Mouse (Mus musculus): ENCODE data around the gene Vmn1r221.
"Not testable (repeated sequence)": the region's sequence is repeated elsewhere in the genome, so short reads cannot be mapped to it uniquely, and the experiment has no call there.

Vmn1r221 gene

DNA sequence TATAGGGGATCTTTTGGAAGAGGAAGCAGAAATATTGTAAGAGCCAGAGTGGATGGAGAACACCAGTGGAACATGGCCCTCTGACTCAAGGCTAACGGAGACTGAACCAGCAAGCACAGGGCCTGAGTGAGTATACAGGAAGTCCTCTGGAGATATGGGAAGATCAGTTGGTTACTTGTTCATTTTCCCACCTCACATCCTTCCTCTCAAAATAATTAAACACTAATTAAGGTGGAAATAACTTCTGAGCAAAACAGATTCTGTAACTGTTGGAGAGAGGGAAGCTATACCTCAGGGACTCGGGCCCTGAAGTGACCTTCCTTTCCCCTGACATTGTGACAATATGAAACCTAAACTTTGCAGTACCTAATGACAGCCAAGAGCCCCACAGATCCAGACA is at the start of gene Vmn1r221:
Vmn1r221 (plus strand) TSS at position 301 of the 400 bp plus-strand sequence.
- DNase-seq: not testable (repeated sequence)

DNA sequence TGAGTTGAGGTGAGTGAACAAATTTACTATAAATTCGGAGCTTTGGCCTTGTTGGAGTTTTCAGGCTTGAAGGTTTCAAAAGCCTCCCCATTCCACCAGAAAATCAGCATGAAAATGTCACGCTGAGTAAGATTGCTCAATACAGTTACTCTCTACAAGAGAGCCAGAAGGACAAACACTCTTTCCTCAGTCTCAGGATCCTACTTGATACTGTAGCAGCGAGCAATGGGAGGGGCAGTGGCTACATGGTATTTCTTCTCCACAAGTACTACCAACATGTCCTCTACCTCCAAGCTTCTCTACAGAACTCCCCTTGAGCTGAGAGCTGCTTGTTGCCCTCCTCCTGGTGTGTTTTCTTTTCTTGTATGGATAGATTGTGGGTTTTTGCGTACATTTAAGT is 47.5 kb upstream of the Vmn1r221 start:
- not testable (repeated sequence) for DNase-seq

DNA sequence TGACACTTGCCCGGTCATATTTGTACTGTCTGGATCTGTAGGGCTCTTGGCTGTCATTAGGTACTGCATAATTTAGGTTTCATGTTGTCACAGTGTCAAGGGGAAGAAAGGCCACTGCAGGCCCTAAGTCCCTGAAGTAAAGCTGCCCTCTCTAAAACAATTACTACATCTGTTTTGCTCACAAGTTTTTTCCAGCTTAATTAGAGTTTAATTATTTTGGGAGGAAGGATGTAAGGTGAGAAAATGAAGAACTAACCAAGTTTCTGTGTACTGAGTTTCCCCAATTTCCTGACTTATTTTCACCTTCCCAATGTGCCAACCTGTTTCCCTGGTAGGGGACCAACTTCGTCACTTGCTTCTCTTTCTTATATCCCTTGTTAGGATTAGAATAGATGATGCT is 26.1 kb upstream of the Vmn1r221 start, which contains the start of gene Vmn1r220:
Vmn1r220 (minus strand) TSS at position 101 of the 400 bp plus-strand sequence.
- no peak for DNase-seq

DNA sequence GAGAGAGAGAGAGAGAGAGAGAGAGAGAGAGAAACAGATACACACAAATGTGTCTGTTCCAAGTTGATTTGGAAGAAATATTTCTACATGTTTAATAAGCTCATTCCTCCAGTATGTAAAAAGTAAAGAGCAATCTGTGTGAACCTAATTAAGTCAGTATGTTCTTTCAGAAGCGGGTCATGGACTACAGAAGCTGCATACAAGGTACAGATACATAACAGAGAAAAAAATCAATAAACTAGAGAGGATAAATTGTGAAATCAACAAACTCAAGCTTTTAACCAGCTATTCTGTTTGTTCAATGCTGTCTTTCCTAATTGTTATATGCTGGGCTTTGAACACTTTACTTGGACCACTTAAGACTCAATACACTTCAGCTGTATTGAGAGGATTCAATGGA is 10.0 kb upstream of the Vmn1r221 start:
- not testable (repeated sequence) for DNase-seq

DNA sequence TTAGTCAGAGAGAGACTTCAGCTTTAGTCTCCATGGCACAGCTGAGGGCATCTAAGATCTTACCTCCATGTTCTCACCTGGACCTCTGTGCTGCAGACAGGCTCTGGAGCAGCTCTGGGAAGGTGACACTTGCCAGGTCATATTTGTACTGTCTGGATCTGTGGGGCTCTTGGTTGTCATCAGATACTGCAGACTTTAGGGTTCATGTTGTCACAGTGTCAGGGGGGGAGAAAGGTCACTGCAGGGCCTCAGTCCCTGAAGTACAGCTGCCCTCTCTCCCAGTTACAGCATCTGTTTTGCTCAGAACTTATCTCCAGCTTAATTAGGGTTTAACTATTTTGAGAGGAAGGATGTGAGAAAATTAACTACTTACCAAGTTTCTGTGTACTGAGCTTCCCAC is 21.9 kb downstream of the Vmn1r221 start, which contains the start of gene Vmn1r222:
Vmn1r222 (minus strand) TSS at position 101 of the 400 bp plus-strand sequence.
- DNase-seq: not testable (repeated sequence)

DNA sequence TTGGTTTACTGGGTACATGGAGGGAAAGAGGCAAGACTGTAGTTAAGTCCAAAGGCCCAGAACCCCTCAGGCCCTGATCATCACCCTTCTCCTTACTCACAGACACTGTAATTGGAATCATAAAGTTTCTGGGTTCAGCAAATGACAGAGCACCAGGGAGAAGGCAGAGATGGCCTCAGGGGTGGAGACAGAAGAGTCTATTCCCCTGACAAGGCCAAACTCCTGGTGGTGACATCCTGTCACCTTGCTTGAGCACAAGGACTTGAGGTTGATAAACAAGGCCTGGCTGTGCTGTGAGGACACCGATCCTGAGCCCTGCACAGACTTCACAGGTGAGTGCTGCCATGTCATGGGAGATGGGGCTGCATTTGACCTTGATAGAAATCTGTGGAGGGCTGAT is 32.9 kb downstream of the Vmn1r221 start, which contains the start of gene Vmn1r223:
Vmn1r223 (plus strand) TSS at position 301 of the 400 bp plus-strand sequence.
- not testable (repeated sequence) for DNase-seq

DNA sequence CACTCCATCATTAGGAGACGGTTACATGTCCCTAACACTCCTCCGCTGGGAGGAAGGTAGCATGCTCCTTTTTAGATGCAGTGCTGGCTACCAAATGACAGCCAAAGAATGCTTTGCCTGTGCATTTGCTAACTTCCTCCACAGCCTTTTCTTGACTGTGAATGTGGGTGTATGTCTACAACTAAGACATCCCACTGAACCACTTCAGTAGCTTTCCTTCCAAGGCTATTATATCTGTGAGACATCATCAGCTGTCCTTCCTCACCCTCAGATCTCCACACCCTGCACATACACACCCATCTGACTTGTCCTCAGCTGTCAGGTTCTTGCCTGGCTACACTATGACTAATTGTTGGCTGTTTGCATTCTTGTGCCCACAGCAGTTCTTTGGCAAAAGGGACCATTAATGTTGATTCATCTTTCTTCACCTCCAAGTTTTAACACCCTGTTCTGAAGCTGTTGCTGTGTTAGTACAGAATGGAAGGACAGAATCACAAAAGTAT is 44.7 kb downstream of the Vmn1r221 start:
- DNase-seq: no peak

DNA sequence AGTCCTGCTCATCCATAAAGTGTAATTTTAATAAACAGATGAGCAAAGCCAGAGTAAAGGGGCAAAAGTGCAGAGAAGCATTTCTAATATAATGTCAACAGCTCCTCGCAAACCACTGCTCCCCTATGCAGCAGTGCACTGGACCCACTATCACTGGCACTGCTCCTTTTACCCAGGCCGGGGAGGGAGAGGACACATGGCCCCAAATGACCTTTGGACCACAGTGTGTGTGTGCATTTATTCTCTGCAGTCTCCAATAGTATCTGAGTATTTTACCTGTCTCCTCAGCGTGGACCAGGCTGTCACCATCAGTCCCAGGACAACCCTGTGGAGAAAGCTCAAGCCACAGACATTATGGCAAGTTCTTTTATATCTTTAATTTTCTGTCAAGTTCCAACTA is 54.7 kb downstream of the Vmn1r221 start:
- DNase-seq: not testable (repeated sequence)

DNA sequence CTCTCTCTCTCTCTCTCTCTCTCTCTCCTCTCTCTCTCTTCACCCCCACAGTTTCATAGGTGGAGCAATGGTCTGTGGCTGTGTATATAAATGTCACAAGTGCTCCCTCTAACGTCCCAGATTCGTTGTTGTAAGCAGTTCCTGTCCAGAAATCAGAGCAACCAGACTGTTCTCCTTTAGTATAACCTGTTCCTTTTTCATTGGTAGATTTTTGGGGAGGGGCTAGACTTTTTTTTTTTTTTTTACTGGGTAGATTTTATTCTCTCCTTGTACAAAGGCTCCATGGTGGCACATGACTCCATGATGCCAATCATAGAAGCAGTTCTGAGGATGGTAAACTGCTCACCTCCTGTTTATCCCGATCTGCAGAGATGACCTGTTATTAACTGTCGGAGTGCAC is 55.2 kb downstream of the Vmn1r221 start:
- DNase-seq: not testable (repeated sequence)

DNA sequence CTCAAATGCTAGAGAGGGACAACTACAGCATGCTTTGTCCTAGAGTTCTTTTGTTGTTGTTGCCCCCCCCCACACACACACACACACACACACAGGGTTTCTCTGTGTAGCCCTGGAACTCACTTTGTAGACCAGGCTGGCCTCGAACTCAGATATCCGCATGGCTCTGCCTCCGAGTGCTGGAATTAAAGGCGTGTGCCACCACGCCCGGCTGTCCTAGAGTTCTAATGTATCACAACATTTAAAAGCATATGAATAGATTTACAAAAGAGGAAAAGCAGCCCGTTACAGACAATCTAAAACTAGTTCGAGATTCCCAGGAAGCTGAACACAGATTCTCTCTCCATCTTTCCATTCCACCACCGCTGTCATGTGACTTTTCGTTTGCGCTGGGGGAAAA is 55.8 kb downstream of the Vmn1r221 start:
- no peak for DNase-seq

DNA sequence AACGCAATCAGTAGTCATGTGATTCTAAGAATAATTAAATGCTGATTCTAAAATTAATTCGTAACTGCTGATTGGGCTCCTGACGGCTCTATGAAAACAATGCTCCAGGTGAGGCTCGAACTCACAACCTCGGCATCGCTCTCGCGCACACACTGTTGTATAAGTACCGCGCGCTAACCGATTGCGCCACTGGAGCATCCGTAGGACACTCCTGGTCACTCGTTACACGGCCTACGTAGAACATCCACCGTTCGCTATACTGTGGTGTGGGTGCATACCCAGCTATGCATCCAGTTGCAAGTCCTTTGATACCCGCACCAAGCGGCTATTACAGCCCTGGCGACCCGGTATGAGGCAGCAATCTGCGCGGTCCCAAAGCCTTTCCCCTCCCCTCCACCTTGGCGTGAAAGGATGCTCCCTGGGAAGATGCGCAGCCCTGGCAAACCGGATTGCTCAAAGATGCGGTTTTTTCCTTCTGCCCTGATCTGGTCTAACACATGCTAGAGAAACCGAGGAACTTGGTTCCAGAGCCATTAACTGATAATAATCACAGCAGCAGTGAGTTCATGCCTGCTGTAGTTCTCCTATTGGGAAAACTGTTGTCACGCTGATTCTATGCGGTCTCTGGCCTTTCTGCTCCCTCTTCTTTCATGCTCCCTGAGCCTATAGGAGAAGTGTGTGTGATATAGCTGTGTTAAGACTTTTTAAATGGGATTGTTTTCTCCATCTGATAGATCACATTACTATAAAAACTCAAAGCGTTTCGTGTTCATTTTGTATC is 56.6 kb downstream of the Vmn1r221 start:
- DNase-seq: peak; percentile 7
